In genomic region chr2:93503353-93503752, GRCm38 (mm10) we compare ENCODE assay signal across 22 mouse cellular contexts. TPM values are rescaled to one million over a fixed set of nuclear protein-coding genes. Genes with fewer than 3 reads are reported as not detected.
DNase-seq lines count a peak whose midpoint lies in the region; ATAC-seq and TF ChIP-seq lines count a peak whose summit lies in the region.
"Had no signal": no experiment of that assay in that cellular context is flagged by ENCODE, and none has a peak within 500 bp of the region (broad histone marks: within the 10 kb centered on the region; RNA-seq: fewer than 3 reads in every experiment).

No protein-coding gene starts in this region.

- no peak for TF ChIP-seq POLR2A in testis, adult 2 months (IDR thresholded peaks at IDR 0.05; ENCODE audit: control insufficient read depth, low read depth, low read length)

- H3K9me3 ChIP-seq in midbrain, embryonic 11.5 days (ENCODE audit: control insufficient read depth, low read length) = no peaks in the 10 kb centered on the region
- H3K9me3 ChIP-seq in midbrain, embryonic 15.5 days = no peaks in the 10 kb centered on the region
- H3K9me3 ChIP-seq: embryonic facial prominence, embryonic 10.5 days; embryonic facial prominence, embryonic 12.5 days; forebrain, embryonic 13.5 days; forebrain, embryonic 15.5 days had no signal

- peak; percentile 68 for DNase-seq in midbrain, embryonic 11.5 days (ENCODE audit: low spot score, missing footprints)
- DNase-seq in testis, postnatal 14 days (ENCODE audit: low spot score) = no peak
- DNase-seq in telencephalon, adult 2 months (ENCODE audit: low read depth, low spot score) = peak; percentile 44
- no peak for DNase-seq in left cerebral cortex, adult 11 months (ENCODE audit: low spot score)
- DNase-seq: adrenal gland, adult 2 months; adrenal gland, postnatal 10 days; adrenal gland, postnatal 25 days; cerebellum, adult 11-12 months; cerebellum, adult 2 months; cerebellum, adult 9-10 months; cerebellum, postnatal 10 days; cerebellum, postnatal 25 days had no signal

- no peak overlapping the region for H3K27ac ChIP-seq in midbrain, embryonic 11.5 days (ENCODE audit: low read depth, low read length)
- no peak overlapping the region for H3K27ac ChIP-seq in midbrain, embryonic 15.5 days
- no peak overlapping the region for H3K27ac ChIP-seq in testis, adult 2 months (ENCODE audit: control insufficient read depth, insufficient read depth, low read depth, low read length)
- H3K27ac ChIP-seq: embryonic facial prominence, embryonic 10.5 days; embryonic facial prominence, embryonic 12.5 days; forebrain, embryonic 13.5 days; forebrain, embryonic 15.5 days had no signal

- no peaks in the 10 kb centered on the region for H3K4me1 ChIP-seq in midbrain, embryonic 11.5 days (ENCODE audit: control insufficient read depth, insufficient read depth, low read length)
- H3K4me1 ChIP-seq in midbrain, embryonic 15.5 days = no peaks in the 10 kb centered on the region
- no peaks in the 10 kb centered on the region for H3K4me1 ChIP-seq in testis, adult 2 months (ENCODE audit: control insufficient read depth, insufficient read depth, low read length)
- H3K4me1 ChIP-seq: forebrain, embryonic 13.5 days; forebrain, embryonic 15.5 days had no signal

- no peak overlapping the region for H3K9ac ChIP-seq in midbrain, embryonic 11.5 days (ENCODE audit: low read length)
- H3K9ac ChIP-seq in midbrain, embryonic 15.5 days = no peak overlapping the region
- H3K9ac ChIP-seq: embryonic facial prominence, embryonic 12.5 days; forebrain, embryonic 13.5 days; forebrain, embryonic 15.5 days had no signal

- H3K36me3 ChIP-seq in midbrain, embryonic 11.5 days (ENCODE audit: control insufficient read depth, insufficient read depth, low read length) = no peaks in the 10 kb centered on the region
- H3K36me3 ChIP-seq in midbrain, embryonic 15.5 days (replicated peaks) = no peaks in the 10 kb centered on the region
- no peaks in the 10 kb centered on the region for H3K36me3 ChIP-seq in testis, adult 2 months (ENCODE audit: control insufficient read depth, insufficient read depth, low read length)
- H3K36me3 ChIP-seq: embryonic facial prominence, embryonic 10.5 days; embryonic facial prominence, embryonic 12.5 days; forebrain, embryonic 15.5 days had no signal

- no peak for TF ChIP-seq CTCF in testis, adult 2 months (IDR thresholded peaks at IDR 0.05; ENCODE audit: control insufficient read depth, insufficient read depth, insufficient replicate concordance, low read depth, low read length)

- no peaks in the 10 kb centered on the region for H3K27me3 ChIP-seq in midbrain, embryonic 11.5 days (ENCODE audit: control insufficient read depth, insufficient read depth, low read length)
- H3K27me3 ChIP-seq in midbrain, embryonic 15.5 days (replicated peaks) = no peaks in the 10 kb centered on the region
- no peaks in the 10 kb centered on the region for H3K27me3 ChIP-seq in testis, adult 2 months (ENCODE audit: control insufficient read depth, insufficient read depth, low read length)
- H3K27me3 ChIP-seq: embryonic facial prominence, embryonic 12.5 days; forebrain, embryonic 13.5 days; forebrain, embryonic 15.5 days had no signal

- H3K4me2 ChIP-seq in midbrain, embryonic 11.5 days = no peak overlapping the region
- H3K4me2 ChIP-seq in midbrain, embryonic 15.5 days = no peak overlapping the region
- H3K4me2 ChIP-seq: embryonic facial prominence, embryonic 12.5 days; forebrain, embryonic 13.5 days; forebrain, embryonic 15.5 days had no signal

- 84% methylated on average over 4 of the region's 4 CpGs for WGBS in midbrain, embryonic 11.5 days
- WGBS in midbrain, embryonic 15.5 days = 80% methylated on average over 4 of the region's 4 CpGs

- no peak overlapping the region for H3K4me3 ChIP-seq in midbrain, embryonic 11.5 days (ENCODE audit: low read depth, low read length)
- no peak overlapping the region for H3K4me3 ChIP-seq in midbrain, embryonic 15.5 days
- peak overlapping the region; percentile 22; the same call in 1 of the 2 replicates for H3K4me3 ChIP-seq in testis, adult 2 months (ENCODE audit: control insufficient read depth, low read depth, low read length)
- H3K4me3 ChIP-seq: embryonic facial prominence, embryonic 10.5 days; embryonic facial prominence, embryonic 12.5 days; forebrain, embryonic 13.5 days; forebrain, embryonic 15.5 days had no signal

- no peak for ATAC-seq in midbrain, embryonic 11.5 days (ENCODE audit: low FRiP score)
- ATAC-seq in midbrain, embryonic 15.5 days (replicated peaks) = no peak
- ATAC-seq: forebrain, embryonic 13.5 days; forebrain, embryonic 15.5 days had no signal

RNA-seq across cellular contexts. Expression of gene Cd82, which starts 40.4 kb away (rescaled TPM):
- 3.7 and 4.0 TPM in 2 replicates for polyA plus RNA-seq in midbrain, embryonic 11.5 days (2014; fragmentation: Nextera tagmentation; extraction: Ambion mirVana)
- polyA plus RNA-seq in midbrain, embryonic 15.5 days (2015; fragmentation: Nextera tagmentation; extraction: Ambion mirVana) = 22.1 and 24.8 TPM in 2 replicates
- 29.9 and 31.7 TPM in 2 replicates for polyA plus RNA-seq in testis, adult 2 months (2012; rRNA removed)

RNA-seq across cellular contexts. Expression of gene Gm10803, which starts 57.0 kb away (rescaled TPM):
- polyA plus RNA-seq in midbrain, embryonic 11.5 days (2014; fragmentation: Nextera tagmentation; extraction: Ambion mirVana) = not detected in 2 replicates
- polyA plus RNA-seq in midbrain, embryonic 15.5 days (2015; fragmentation: Nextera tagmentation; extraction: Ambion mirVana) = not detected in 2 replicates
- polyA plus RNA-seq in testis, adult 2 months (2012; rRNA removed) = not detected in 2 replicates
- polyA plus RNA-seq: adrenal gland, adult 2 months; C2C12; cerebellum, adult 2 months; cortical plate, adult 2 months; embryonic facial prominence, embryonic 10.5 days; embryonic facial prominence, embryonic 12.5 days; embryonic facial prominence, embryonic 14.5 days; forebrain, embryonic 11.5 days; forebrain, embryonic 13.5 days; forebrain, embryonic 15.5 days had no signal

Comparison
In these comparisons a context has a peak if more than half of its experiments do, and no peak if none do; other contexts are left out.
1. DNase-seq: peak in midbrain, embryonic 11.5 days (single experiment) and telencephalon, adult 2 months (single experiment); none in testis, postnatal 14 days (single experiment) and left cerebral cortex, adult 11 months (single experiment).